Mouse (Mus musculus) small intestine, adult 2 months (tissue): Measurements from ENCODE around the gene Eif4g3.

ENCODE experiments used
- CTCF ChIP-seq: fragments of 200-500 bp; IDR thresholded peaks from 2 replicates; pipeline ENCODE4 v1.5.1; 2012; ENCODE audit warnings: low read depth, mild to moderate bottlenecking, control low read depth, inconsistent platforms, low read length, moderate library complexity, mixed read lengths; ENCODE audit not compliant: insufficient replicate concordance, insufficient read length; ENCODE audit errors: extremely low read depth
- POLR2A ChIP-seq: fragments of 200-500 bp; IDR thresholded peaks from 2 replicates; pipeline ENCODE4 v1.6.1; 2012; ENCODE audit warnings: low read depth, mild to moderate bottlenecking, control low read depth, inconsistent platforms, low read length, moderate library complexity

GRCm38 (mm10) chr4:138184056-138184455 lies 191.2 kb downstream of the Eif4g3 start:
- no peak for TF ChIP-seq CTCF
- TF ChIP-seq POLR2A: no peak
